Mouse (Mus musculus) kidney, adult 2 months (tissue): ENCODE data around the gene Fbxo28.

Source experiments
- CTCF ChIP-seq: fragments of 200-500 bp; conservative IDR thresholded peaks from 2 replicates; pipeline ENCODE4 v1.5.1; 2011; ENCODE audit warnings: low read depth, mild to moderate bottlenecking, control low read depth, low read length, moderate library complexity, mixed read lengths; ENCODE audit not compliant: insufficient read depth, insufficient read length
- POLR2A ChIP-seq: fragments of 200-500 bp; IDR thresholded peaks from one replicate; pipeline ENCODE4 v1.6.1; 2011; ENCODE audit warnings: low read depth, low read length, control low read depth

- TF ChIP-seq CTCF (no peak), POLR2A (no peak)
Measured at GRCm38 (mm10) chr1:182341993-182342392, 564 bp upstream of the Fbxo28 start.
